ENCODE assay signal across 8 mouse cellular contexts in genomic region chr17:12036205-12036604, GRCm38 (mm10).
A peak's percentile ranks its signal among the peaks of the same experiment; 100 is the strongest.
DNase-seq lines count a peak whose midpoint lies in the region; ATAC-seq and TF ChIP-seq lines count a peak whose summit lies in the region.

No protein-coding gene starts in this region.

- 43% methylated on average over 6 of the region's 6 CpGs for WGBS in heart, embryonic 12.5 days
- WGBS in forebrain, postnatal 0 days = 40% methylated on average over 6 of the region's 6 CpGs
- WGBS in spleen, adult 2 months = 52% methylated on average over 6 of the region's 6 CpGs

- no peak overlapping the region for H3K9ac ChIP-seq in heart, embryonic 12.5 days
- no peak overlapping the region for H3K9ac ChIP-seq in forebrain, postnatal 0 days

- no peak overlapping the region for H3K4me2 ChIP-seq in heart, embryonic 12.5 days
- no peak overlapping the region for H3K4me2 ChIP-seq in forebrain, postnatal 0 days (ENCODE audit: low read depth)

- H3K36me3 ChIP-seq in heart, embryonic 12.5 days = no peaks in the 10 kb centered on the region
- H3K36me3 ChIP-seq in forebrain, postnatal 0 days (ENCODE audit: insufficient read depth) = no peaks in the 10 kb centered on the region
- H3K36me3 ChIP-seq in spleen, adult 2 months (ENCODE audit: control insufficient read depth, insufficient read depth, low read length) = no peaks in the 10 kb centered on the region

- no peak for TF ChIP-seq POLR2A in spleen, adult 2 months (IDR thresholded peaks at IDR 0.05; ENCODE audit: low read depth, low read length)

- no peak overlapping the region for H3K4me3 ChIP-seq in heart, embryonic 12.5 days
- H3K4me3 ChIP-seq in forebrain, postnatal 0 days (ENCODE audit: low read depth, low read length) = no peak overlapping the region
- no peak overlapping the region for H3K4me3 ChIP-seq in spleen, adult 2 months (ENCODE audit: extremely low read depth, insufficient read depth, insufficient read length)

- H3K4me1 ChIP-seq in heart, embryonic 12.5 days (replicated peaks) = peaks cover 12% of the 10 kb centered on the region
- H3K4me1 ChIP-seq in forebrain, postnatal 0 days (ENCODE audit: insufficient read depth) = no peaks in the 10 kb centered on the region
- H3K4me1 ChIP-seq in spleen, adult 2 months (ENCODE audit: control insufficient read depth, insufficient read depth, insufficient read length) = no peaks in the 10 kb centered on the region

- H3K27ac ChIP-seq in heart, embryonic 12.5 days (ENCODE audit: poor library complexity, severe bottlenecking) = no peak overlapping the region
- H3K27ac ChIP-seq in forebrain, postnatal 0 days (ENCODE audit: low read depth, low read length) = no peak overlapping the region
- H3K27ac ChIP-seq in spleen, adult 2 months (ENCODE audit: insufficient read depth, low read length) = no peak overlapping the region

- ATAC-seq in heart, embryonic 12.5 days (ENCODE audit: insufficient number of reproducible peaks, low FRiP score) = no peak
- peak; percentile 67 for ATAC-seq in CD4-positive, CD25-positive, alpha-beta regulatory T cell, adult 4 months
- ATAC-seq in forebrain, postnatal 0 days = 0 out of 2 replicates have a peak, but pooled peaks have one; percentile 7

- peak; percentile 76 for DNase-seq in heart, adult 11 months
- DNase-seq in brain, embryonic 18.5 days (ENCODE audit: low read depth, low spot score) = peak; percentile 28
- peak; percentile 91 for DNase-seq in forebrain, postnatal 0 days
- peak; percentile 51 for DNase-seq in layer of hippocampus, adult 9-11 months
- DNase-seq in lung, postnatal 36 days = peak; percentile 76
- DNase-seq in spleen, adult 2 months (ENCODE audit: low read depth in 1 of 2, low spot score in 2 of 2) = peak in 1 of 2 experiments; percentile 31

- H3K9me3 ChIP-seq in heart, embryonic 12.5 days (replicated peaks) = no peaks in the 10 kb centered on the region
- no peaks in the 10 kb centered on the region for H3K9me3 ChIP-seq in forebrain, postnatal 0 days (ENCODE audit: low read length)

- peaks cover 14% of the 10 kb centered on the region for H3K27me3 ChIP-seq in heart, embryonic 12.5 days (replicated peaks)
- H3K27me3 ChIP-seq in forebrain, postnatal 0 days (ENCODE audit: insufficient read depth, low read length) = no peaks in the 10 kb centered on the region
- H3K27me3 ChIP-seq in spleen, adult 2 months (ENCODE audit: control insufficient read depth, insufficient read depth, low read length) = no peaks in the 10 kb centered on the region

- peak; percentile 99 for TF ChIP-seq CTCF in forebrain, postnatal 0 days (IDR thresholded peaks at IDR 0.05; ENCODE audit: low read depth)
- peak; percentile 76; the same call in 1 of the 2 replicates for TF ChIP-seq CTCF in spleen, adult 2 months (IDR thresholded peaks at IDR 0.05; ENCODE audit: extremely low read depth, insufficient read depth, insufficient read length, insufficient replicate concordance)
